Mouse (Mus musculus) adrenal gland, postnatal 10 days (tissue): ENCODE results near the gene Vmn2r99. TPM values are rescaled to one million over a fixed set of nuclear protein-coding genes. Genes with fewer than 3 reads are reported as not detected.

ENCODE experiments used
- DNase-seq: peaks from one replicate; pipeline ENCODE4 v3.0.0; 2021; ENCODE audit warnings: mixed read lengths
- long read RNA-seq, 2 experiments: library from polyadenylated mRNA; stranded (forward); transcript quantifications; one replicate each; pipeline ENCODE4 v2.0.0; 2021
- total RNA-seq, 2 experiments: library from RNA; stranded (reverse); gene quantifications; 2 replicates each; pipeline ENCODE4 v1.2.3; 2021

Vmn2r99 gene
- total RNA-seq = not detected
- long read RNA-seq, experiment 1 = 0 reads
- long read RNA-seq, experiment 2 = 0 reads

GRCm38 (mm10) chr17:19361649-19362048 is at the start of gene Vmn2r99:
Vmn2r99 (plus strand) TSS chr17:19361949.
- no peak for DNase-seq

DNA sequence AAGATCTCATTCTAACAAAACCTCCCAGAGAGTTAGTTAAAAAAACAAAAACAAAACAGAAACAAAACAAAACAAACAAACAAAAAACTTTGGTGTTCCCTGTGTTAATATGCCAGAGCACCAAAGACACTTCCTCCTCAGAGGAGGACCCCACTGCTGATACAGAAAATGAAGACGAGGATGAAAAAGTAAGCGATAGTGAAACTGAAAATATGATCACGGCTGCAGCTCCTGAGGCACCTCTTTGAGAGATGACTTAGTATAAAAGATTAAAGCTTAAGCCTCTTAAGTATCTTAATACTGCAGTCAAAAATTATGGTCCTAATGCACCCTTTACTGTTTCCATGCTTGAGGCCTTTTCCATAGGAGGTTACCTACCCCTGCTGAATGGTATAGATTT is 75.9 kb downstream of the Vmn2r99 start:
- no peak for DNase-seq

GRCm38 (mm10) chr17:19444932-19445331 is 83.2 kb downstream of the Vmn2r99 start:
- DNase-seq = no peak

Other genes with a start within 250 kb of the Vmn2r99 start
- gene Vmn2r100, start 142.8 kb downstream of the Vmn2r99 start, total RNA-seq = not detected
- not detected for gene Vmn2r101, start 215.3 kb downstream of the Vmn2r99 start, total RNA-seq